Mouse (Mus musculus) kidney, adult 2 months (tissue): ENCODE results near the gene Gm49369. TPM values are rescaled to one million over a fixed set of nuclear protein-coding genes. Genes with fewer than 3 reads are reported as not detected.
A peak's percentile ranks its signal among the peaks of the same experiment; 100 is the strongest.
"Not testable (repeated sequence)": the region's sequence is repeated elsewhere in the genome, so short reads cannot be mapped to it uniquely, and the experiment has no call there.

ENCODE experiments used
- DNase-seq: peaks from one replicate; pipeline ENCODE4 v3.0.0; 2021
- H3K27ac ChIP-seq: fragments of 200-500 bp; 2 replicates; pipeline ENCODE4 v1.5.1; 2012; ENCODE audit warnings: low read depth, low read length, control low read depth, inconsistent platforms; ENCODE audit not compliant: insufficient read depth
- H3K27me3 ChIP-seq: fragments of 200-500 bp; replicated peaks from 2 replicates; pipeline ENCODE4 v1.6.1; 2012; ENCODE audit warnings: mild to moderate bottlenecking, moderate library complexity, low read length, inconsistent platforms; ENCODE audit not compliant: control insufficient read depth, insufficient read depth
- H3K36me3 ChIP-seq: fragments of 200-500 bp; 2 replicates; pipeline ENCODE4 v1.6.1; 2012; ENCODE audit warnings: mild to moderate bottlenecking, moderate library complexity, low read length, inconsistent platforms; ENCODE audit not compliant: control insufficient read depth, insufficient read depth
- H3K4me1 ChIP-seq: fragments of 200-500 bp; 2 replicates; pipeline ENCODE4 v1.6.1; 2011; ENCODE audit warnings: low read length; ENCODE audit not compliant: control insufficient read depth, insufficient read depth
- H3K4me3 ChIP-seq: fragments of 200-500 bp; 2 replicates; pipeline ENCODE4 v1.5.1; 2011; ENCODE audit warnings: mild to moderate bottlenecking, low read depth, low read length, control low read depth; ENCODE audit not compliant: insufficient read depth
- CTCF ChIP-seq: fragments of 200-500 bp; conservative IDR thresholded peaks from 2 replicates; pipeline ENCODE4 v1.5.1; 2011; ENCODE audit warnings: low read depth, mild to moderate bottlenecking, control low read depth, low read length, moderate library complexity, mixed read lengths; ENCODE audit not compliant: insufficient read depth, insufficient read length
- POLR2A ChIP-seq: fragments of 200-500 bp; IDR thresholded peaks from one replicate; pipeline ENCODE4 v1.6.1; 2011; ENCODE audit warnings: low read depth, low read length, control low read depth
- WGBS: fragments of 180-500 bp; shearing (Covaris S2); methylation state at CpG from one replicate; pipeline ENCODE4 v1.1.7; 2018; 5-methylcytosine and 5-hydroxymethylcytosine counted together
- polyA plus RNA-seq: library from polyadenylated mRNA; depleted of rRNA; stranded (reverse); fragments of >200 nt; gene quantifications from 2 replicates; pipeline ENCODE4 v1.2.3, GENCODE M21; 2012; rRNA removed

Gm49369 gene
- polyA plus RNA-seq, 1 experiment: 0.36 TPM

GRCm38 (mm10) chr7:142330271-142330724 lies 52.2 kb downstream of the Gm49369 start:
- Histone ChIP-seq H3K4me3 (no peak overlapping the region), H3K4me1 (no peaks in the 10 kb centered on the region), H3K27me3 (no peaks in the 10 kb centered on the region), H3K27ac (no peak overlapping the region), H3K36me3 (no peaks in the 10 kb centered on the region)
- 52% methylated on average over 9 of the region's 9 CpGs for WGBS
- peak; percentile 89 for DNase-seq
- TF ChIP-seq CTCF (no peak), POLR2A (no peak)

- H3K27ac ChIP-seq: no peak overlapping the region
- no peak overlapping the region for H3K4me3 ChIP-seq
- WGBS: 80% methylated on average over 3 of the region's 3 CpGs
- no peak for DNase-seq
- H3K36me3 ChIP-seq: no peaks in the 10 kb centered on the region
- no peaks in the 10 kb centered on the region for H3K27me3 ChIP-seq
- TF ChIP-seq POLR2A (no peak), CTCF (no peak)
- H3K4me1 ChIP-seq: no peaks in the 10 kb centered on the region
Observed at GRCm38 (mm10) chr7:142328507-142328906, 54.0 kb downstream of the Gm49369 start.

GRCm38 (mm10) chr7:142326714-142327445 lies 55.6 kb downstream of the Gm49369 start:
- Histone ChIP-seq H3K27ac (no peak overlapping the region), H3K4me1 (no peaks in the 10 kb centered on the region), H3K27me3 (no peaks in the 10 kb centered on the region), H3K4me3 (no peak overlapping the region), H3K36me3 (no peaks in the 10 kb centered on the region)
- no peak for DNase-seq
- TF ChIP-seq CTCF (no peak), POLR2A (no peak)
- WGBS: 71% methylated on average over 9 of the region's 9 CpGs

- Histone ChIP-seq H3K4me1 (no peaks in the 10 kb centered on the region), H3K4me3 (no peak overlapping the region), H3K27ac (no peak overlapping the region), H3K27me3 (no peaks in the 10 kb centered on the region), H3K36me3 (no peaks in the 10 kb centered on the region)
- no peak for TF ChIP-seq POLR2A
- no peak for DNase-seq
- WGBS: 87% methylated on average over 12 of the region's 12 CpGs
Observed at GRCm38 (mm10) chr7:142323396-142324117, 58.9 kb downstream of the Gm49369 start.

DNA sequence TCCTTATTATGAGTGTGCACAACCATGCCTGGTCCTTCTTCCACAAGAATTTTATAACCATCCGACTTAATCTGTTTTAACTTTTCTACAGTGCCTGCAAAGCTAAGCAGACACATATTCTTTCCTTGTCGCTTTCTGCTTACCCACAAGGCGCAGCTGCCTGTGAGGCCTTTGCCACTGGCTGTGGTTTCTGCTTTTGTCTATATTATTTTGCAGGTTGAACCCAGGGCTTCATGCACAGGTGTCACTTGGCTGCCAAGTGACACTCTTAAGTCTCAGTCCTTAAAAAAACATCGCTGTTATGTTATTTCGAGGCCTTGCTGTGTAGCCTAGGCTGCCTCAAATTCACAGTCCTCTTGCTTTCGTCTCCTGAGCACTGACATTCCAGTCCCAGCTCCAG lies 59.8 kb downstream of the Gm49369 start:
- H3K27me3 ChIP-seq: no peaks in the 10 kb centered on the region
- no peak for TF ChIP-seq POLR2A
- no peak for TF ChIP-seq CTCF
- no peaks in the 10 kb centered on the region for H3K4me1 ChIP-seq
- no peak overlapping the region for H3K4me3 ChIP-seq
- 90% methylated on average over 6 of the region's 6 CpGs for WGBS
- no peaks in the 10 kb centered on the region for H3K36me3 ChIP-seq
- no peak for DNase-seq
- no peak overlapping the region for H3K27ac ChIP-seq

DNA sequence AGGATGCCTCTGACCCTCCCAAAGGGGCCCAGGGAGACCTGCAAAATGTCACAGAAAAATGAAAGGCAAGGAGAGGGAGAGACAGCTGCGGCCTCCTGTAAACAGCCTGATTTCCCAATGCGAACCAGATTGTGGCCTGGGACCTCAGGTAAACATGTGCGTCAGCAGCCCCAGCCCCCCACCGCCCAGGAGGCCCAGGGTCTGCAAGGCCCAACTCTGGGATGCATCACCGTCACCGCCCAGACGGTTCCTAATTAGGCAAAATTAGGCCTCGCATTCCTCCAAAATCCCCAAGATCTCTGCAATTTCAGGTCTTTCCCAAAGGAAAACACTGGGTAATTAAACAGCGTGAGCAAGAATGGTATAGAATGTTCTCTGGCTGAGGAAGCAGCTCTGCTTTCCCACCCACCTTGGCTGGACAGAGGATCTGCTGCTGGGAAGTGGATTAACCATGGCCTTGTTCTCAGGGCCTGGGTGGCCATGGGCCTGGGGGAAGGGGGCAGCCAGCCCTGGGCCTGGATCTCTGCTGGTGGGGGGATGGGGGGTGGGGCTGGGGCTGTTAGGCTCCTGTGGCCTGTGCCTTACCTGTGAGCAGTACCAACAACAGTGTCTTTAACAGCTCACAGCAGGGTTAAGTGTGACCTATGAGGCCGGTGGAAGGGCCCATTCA lies 60.7 kb downstream of the Gm49369 start:
- 94% methylated on average over 6 of the region's 10 CpGs for WGBS
- H3K4me3 ChIP-seq, DNase-seq, H3K27ac ChIP-seq, H3K36me3 ChIP-seq, H3K27me3 ChIP-seq, H3K4me1 ChIP-seq: not testable (repeated sequence)

Other genes with a start within 250 kb of the Gm49369 start
- not detected in 2 replicates for gene Gm39115, start 246.6 kb downstream of the Gm49369 start, polyA plus RNA-seq
- gene Gm45337, start 238.1 kb downstream of the Gm49369 start, polyA plus RNA-seq: not detected in 2 replicates
- not detected in 2 replicates for gene Gm29735, start 225.6 kb downstream of the Gm49369 start, polyA plus RNA-seq
- gene Gm4553, start 216.9 kb downstream of the Gm49369 start, polyA plus RNA-seq: not detected in 2 replicates
- not detected in 2 replicates for gene Krtap5-2, start 206.7 kb downstream of the Gm49369 start, polyA plus RNA-seq
- not detected in 2 replicates for gene Gm10153, start 192.3 kb downstream of the Gm49369 start, polyA plus RNA-seq
- not detected in 2 replicates for gene Krtap5-3, start 181.3 kb downstream of the Gm49369 start, polyA plus RNA-seq
- gene Gm7579, start 170.8 kb downstream of the Gm49369 start, polyA plus RNA-seq: not detected in 2 replicates
- gene Krtap5-5, start 152.7 kb downstream of the Gm49369 start, polyA plus RNA-seq: not detected in 2 replicates
- not detected in 2 replicates for gene Gm40460, start 141.6 kb downstream of the Gm49369 start, polyA plus RNA-seq
- not detected in 2 replicates for gene Gm2431, start 124.3 kb downstream of the Gm49369 start, polyA plus RNA-seq
- gene Gm4559, start 108.3 kb downstream of the Gm49369 start, polyA plus RNA-seq: not detected in 2 replicates
- not detected in 2 replicates for gene Krtap5-1, start 85.5 kb downstream of the Gm49369 start, polyA plus RNA-seq
- not detected in 2 replicates for gene Krtap5-4, start 79.1 kb downstream of the Gm49369 start, polyA plus RNA-seq
- gene Ifitm10, start 8.9 kb downstream of the Gm49369 start, polyA plus RNA-seq: 3.1 and 4.1 TPM in 2 replicates
- 830 and 897 TPM in 2 replicates for gene Ctsd, start 5.4 kb upstream of the Gm49369 start, polyA plus RNA-seq
- 1.8 and 3.3 TPM in 2 replicates for gene Syt8, start 52.2 kb upstream of the Gm49369 start, polyA plus RNA-seq
- 0.54 and 103 TPM in 2 replicates for gene Tnni2, start 59.1 kb upstream of the Gm49369 start, polyA plus RNA-seq
- gene Lsp1, start 78.1 kb upstream of the Gm49369 start, polyA plus RNA-seq: 22.2 and 39.8 TPM in 2 replicates
- 48.3 TPM in 1 of 2 replicates, not detected in the other for gene Tnnt3, start 116.2 kb upstream of the Gm49369 start, polyA plus RNA-seq
- 10.3 and 11.0 TPM in 2 replicates for gene Mrpl23, start 150.0 kb upstream of the Gm49369 start, polyA plus RNA-seq